Mouse (Mus musculus) testis, adult 10 weeks (tissue): ENCODE results near the gene Efemp2. TPM values are rescaled to one million over a fixed set of nuclear protein-coding genes. Genes with fewer than 3 reads are reported as not detected.

Experiments used
- polyA plus RNA-seq: library from polyadenylated mRNA; stranded (reverse); fragments of 350-450 nt; fragmentation: Illumina TruSeq; extraction: RNeasy Lipid Tissue Mini Kit (QIAGEN cat#74804); gene quantifications from one replicate; pipeline ENCODE4 v1.2.3, GENCODE M21; 2014; ENCODE audit warnings: low read depth, low replicate concordance

Gene Efemp2
- polyA plus RNA-seq = 0.52 TPM

GRCm38 (mm10) chr19:5473720-5474119 is at the start of gene Efemp2:
Gene Efemp2 (plus strand): TSS chr19:5473954.

GRCm38 (mm10) chr19:5424782-5425741 is 48.7 kb upstream of the Efemp2 start, which contains the start of the genes Drap1 and AI837181:
Gene Drap1 (minus strand): TSS chr19:5424979.
Gene AI837181 (plus strand): TSS chr19:5425144.

DNA sequence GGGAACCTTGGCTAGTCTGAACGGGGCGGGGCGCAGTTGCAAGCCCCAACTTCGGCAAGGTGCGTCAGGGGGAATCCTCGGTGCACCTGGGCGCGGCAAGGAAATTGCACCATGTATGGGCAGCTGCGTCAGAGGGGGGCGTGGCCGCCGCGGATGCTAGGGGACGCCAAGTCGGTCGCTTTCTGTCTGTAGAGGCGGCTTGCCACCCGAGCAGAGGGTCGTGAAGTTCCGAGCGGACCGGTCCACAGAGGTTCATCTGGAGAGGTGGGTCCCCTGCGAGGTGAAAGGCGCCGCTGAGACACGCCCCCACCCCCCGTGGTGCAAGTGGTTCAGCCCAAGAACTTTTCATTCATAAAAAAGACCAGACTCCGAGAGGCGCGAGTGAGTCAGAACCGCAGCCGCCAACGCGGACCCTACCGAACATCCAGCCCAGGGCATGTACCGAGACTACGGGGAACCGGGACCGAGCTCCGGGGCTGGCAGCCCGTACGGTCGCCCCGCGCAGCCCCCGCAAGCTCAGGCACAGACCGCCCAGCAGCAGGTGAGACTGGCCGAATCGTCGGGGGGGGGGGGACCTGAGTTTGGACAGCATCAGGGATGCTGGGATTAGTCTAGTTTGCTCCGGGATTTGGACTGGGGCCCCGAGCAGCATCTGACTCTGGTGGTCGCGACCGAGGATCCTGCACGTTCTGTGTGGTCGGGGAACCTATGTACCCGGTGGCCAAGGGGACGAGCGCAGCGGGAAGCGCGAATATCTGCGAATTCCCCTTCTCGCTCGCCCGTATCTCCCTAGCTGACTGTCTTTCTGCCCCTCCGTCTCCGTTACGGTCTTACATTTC is 26.0 kb upstream of the Efemp2 start, which contains the start of gene Fosl1:
Fosl1 (plus strand) TSS at position 33 of the 839 bp plus-strand sequence.

DNA sequence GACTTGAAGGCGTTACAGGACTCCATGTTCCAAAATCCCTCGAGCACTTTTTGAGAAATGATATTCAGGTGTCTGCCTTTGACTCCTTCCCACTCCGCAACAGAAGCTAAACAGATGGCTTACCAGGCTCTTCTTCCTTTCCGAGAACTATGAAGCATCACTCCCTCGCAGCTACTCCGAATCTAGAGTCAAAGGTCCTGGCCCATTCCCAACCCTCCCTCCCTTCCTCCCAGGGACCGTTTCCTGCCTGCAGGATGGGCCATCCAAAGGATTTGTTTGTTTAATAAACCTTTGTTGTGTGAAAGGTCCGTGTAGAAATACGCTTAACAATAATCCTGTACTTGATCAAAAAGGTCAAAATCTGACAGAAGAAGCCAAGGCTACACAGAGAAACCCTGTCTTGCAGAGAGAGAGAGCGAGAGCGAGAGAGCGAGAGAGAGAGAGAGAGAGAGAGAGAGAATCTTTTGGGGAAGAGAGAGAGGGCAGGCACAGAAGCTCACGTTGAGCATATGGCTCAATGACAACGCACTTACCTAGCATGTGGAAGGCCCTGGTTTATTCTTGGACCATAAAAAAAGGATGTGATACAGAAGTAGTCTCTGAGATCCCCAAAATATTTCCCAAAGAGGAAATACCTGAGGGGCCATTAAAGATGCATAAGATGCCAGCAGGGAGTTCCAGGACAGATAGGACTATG is 15.9 kb upstream of the Efemp2 start, which contains the start of gene Ccdc85b:
Ccdc85b (minus strand) TSS at position 149 of the 697 bp plus-strand sequence.

DNA sequence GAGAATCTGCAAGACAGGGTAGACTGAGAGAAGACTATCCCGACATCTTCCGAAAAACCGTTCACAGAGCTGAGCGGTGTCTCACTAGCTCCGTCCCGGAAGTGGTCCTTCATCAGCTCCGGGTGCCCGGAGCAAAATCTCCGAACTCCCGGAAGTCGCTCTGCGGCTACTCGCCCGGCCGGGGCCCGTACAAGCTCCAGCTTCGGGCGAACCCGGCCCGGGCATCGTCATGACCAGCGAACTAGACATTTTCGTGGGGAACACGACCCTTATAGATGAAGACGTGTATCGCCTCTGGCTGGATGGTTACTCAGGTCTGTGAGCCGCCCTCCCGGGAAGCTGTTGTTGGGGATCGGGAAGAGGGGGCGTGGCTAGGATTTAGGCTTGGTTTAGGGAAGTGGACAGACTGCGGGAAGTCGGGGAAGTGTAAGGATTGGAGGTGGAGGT is 13.3 kb upstream of the Efemp2 start, which contains the start of gene Fibp:
Fibp (plus strand) TSS at position 151 of the 447 bp plus-strand sequence.

GRCm38 (mm10) chr19:5468374-5468773 is 5.4 kb upstream of the Efemp2 start, which contains the start of gene Ctsw:
Gene Ctsw (minus strand): TSS chr19:5468507.

GRCm38 (mm10) chr19:5487768-5488550 is 14.2 kb downstream of the Efemp2 start, which contains the start of gene Mus81:
Gene Mus81 (minus strand): TSS chr19:5488402.

GRCm38 (mm10) chr19:5490313-5490897 is 16.7 kb downstream of the Efemp2 start, which contains the start of gene Cfl1:
Gene Cfl1 (plus strand): TSS chr19:5490455.

GRCm38 (mm10) chr19:5503687-5504086 is 29.9 kb downstream of the Efemp2 start, which contains the start of gene 1700020D05Rik:
Gene 1700020D05Rik (minus strand): TSS chr19:5503787.

DNA sequence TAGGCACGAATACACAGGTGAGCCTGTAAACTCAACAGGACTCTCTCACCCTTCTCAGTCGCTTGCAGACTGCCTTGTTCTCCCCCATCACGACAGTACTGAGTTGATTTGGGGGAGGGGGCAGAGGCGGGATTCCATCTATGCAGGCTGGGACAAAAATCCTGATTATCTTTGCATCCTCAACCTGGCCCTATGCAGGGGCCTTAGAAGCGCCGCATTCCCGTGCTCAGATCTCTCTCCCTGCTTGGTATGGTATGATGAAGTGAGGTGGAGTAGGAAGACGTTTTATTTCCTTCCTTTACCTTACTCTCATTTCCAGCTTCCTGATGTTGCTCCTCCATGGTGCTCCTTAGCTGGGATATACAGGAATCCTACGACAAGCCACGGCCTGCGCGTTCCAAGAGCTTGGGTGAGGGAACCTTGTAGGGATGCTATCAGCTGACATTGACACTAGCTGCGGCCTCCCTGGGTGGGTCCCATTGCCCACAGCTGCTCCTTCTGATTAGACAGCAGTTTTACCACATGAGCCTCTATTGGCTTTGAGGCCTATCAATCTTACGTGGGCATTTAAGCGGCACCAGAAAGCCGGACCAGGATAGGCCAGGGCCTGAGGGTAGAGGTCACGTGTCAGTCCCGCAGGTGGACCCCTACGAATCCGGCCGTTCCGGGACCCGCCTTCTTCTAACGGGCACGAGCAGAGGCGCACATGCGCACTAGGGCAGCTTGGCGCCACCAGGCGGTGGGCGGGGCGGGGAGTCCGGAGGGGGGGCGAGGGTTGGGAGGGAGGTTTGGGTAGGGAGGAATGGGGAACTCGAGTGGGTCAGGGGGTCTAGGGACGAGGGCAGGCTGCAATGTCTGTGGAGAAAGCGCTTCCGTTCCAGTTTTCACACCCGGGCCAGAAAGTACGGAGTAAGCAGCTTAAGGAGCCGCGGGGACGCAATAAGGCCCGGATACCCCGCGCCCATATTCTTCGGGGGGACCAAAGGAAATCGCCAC is 36.6 kb downstream of the Efemp2 start, which contains the start of gene Snx32:
Snx32 (minus strand) TSS at position 508 of the 996 bp plus-strand sequence.

Other genes starting within 250 kb of the Efemp2 start
- gene Pacs1, start 200.8 kb upstream of the Efemp2 start, polyA plus RNA-seq = 44.3 TPM
- gene Sf3b2, start 178.5 kb upstream of the Efemp2 start, polyA plus RNA-seq = 42.7 TPM
- gene Gal3st3, start 175.6 kb upstream of the Efemp2 start, polyA plus RNA-seq = 0.18 TPM
- 41.2 TPM for gene Catsper1, start 138.2 kb upstream of the Efemp2 start, polyA plus RNA-seq
- not detected for gene Cst6, start 124.4 kb upstream of the Efemp2 start, polyA plus RNA-seq
- gene Eif1ad, start 107.2 kb upstream of the Efemp2 start, polyA plus RNA-seq = 13.1 TPM
- 12.7 TPM for gene Banf1, start 106.8 kb upstream of the Efemp2 start, polyA plus RNA-seq
- 2.7 TPM for gene Sart1, start 85.3 kb upstream of the Efemp2 start, polyA plus RNA-seq
- gene Tsga10ip, start 71.4 kb upstream of the Efemp2 start, polyA plus RNA-seq = 27.1 TPM
- 20.5 TPM for gene Drap1, start 49.0 kb upstream of the Efemp2 start, polyA plus RNA-seq
- gene AI837181, start 48.8 kb upstream of the Efemp2 start, polyA plus RNA-seq = 0.76 TPM
- 0.57 TPM for gene Fosl1, start 26.4 kb upstream of the Efemp2 start, polyA plus RNA-seq
- gene Ccdc85b, start 16.1 kb upstream of the Efemp2 start, polyA plus RNA-seq = 0.14 TPM
- gene Fibp, start 13.3 kb upstream of the Efemp2 start, polyA plus RNA-seq = 5.3 TPM
- not detected for gene Ctsw, start 5.4 kb upstream of the Efemp2 start, polyA plus RNA-seq
- gene Mus81, start 14.4 kb downstream of the Efemp2 start, polyA plus RNA-seq = 1.2 TPM
- gene Cfl1, start 16.5 kb downstream of the Efemp2 start, polyA plus RNA-seq = 118 TPM
- 127 TPM for gene 1700020D05Rik, start 29.8 kb downstream of the Efemp2 start, polyA plus RNA-seq
- 0.91 TPM for gene Snx32, start 36.6 kb downstream of the Efemp2 start, polyA plus RNA-seq
- 1.9 TPM for gene Ovol1, start 86.7 kb downstream of the Efemp2 start, polyA plus RNA-seq
- gene Ap5b1, start 94.1 kb downstream of the Efemp2 start, polyA plus RNA-seq = not detected
- 0.25 TPM for gene Rnaseh2c, start 127.9 kb downstream of the Efemp2 start, polyA plus RNA-seq
- 52.9 TPM for gene Kat5, start 136.3 kb downstream of the Efemp2 start, polyA plus RNA-seq
- 1.1 TPM for gene Rela, start 163.5 kb downstream of the Efemp2 start, polyA plus RNA-seq
- gene Sipa1, start 189.8 kb downstream of the Efemp2 start, polyA plus RNA-seq = 0.07 TPM
- gene Map3k11, start 214.8 kb downstream of the Efemp2 start, polyA plus RNA-seq = 2.6 TPM
- 0.55 TPM for gene Pcnx3, start 215.0 kb downstream of the Efemp2 start, polyA plus RNA-seq
- not detected for gene Kcnk7, start 230.4 kb downstream of the Efemp2 start, polyA plus RNA-seq